Mouse (Mus musculus): ENCODE results near the gene Eps15. TPM values are rescaled to one million over a fixed set of nuclear protein-coding genes. Genes with fewer than 3 reads are reported as not detected.

Gene Eps15
- polyA plus RNA-seq, 1 experiment = 39.4 TPM

- no peak for TF ChIP-seq CTCF (IDR thresholded peaks at IDR 0.05; ENCODE audit: control insufficient read depth, insufficient read depth, insufficient replicate concordance, low read depth, low read length)
- TF ChIP-seq POLR2A (IDR thresholded peaks at IDR 0.05; ENCODE audit: control insufficient read depth, low read depth, low read length) = no peak
- no peaks in the 10 kb centered on the region for H3K36me3 ChIP-seq (ENCODE audit: control insufficient read depth, insufficient read depth, low read length)
- H3K4me1 ChIP-seq (ENCODE audit: control insufficient read depth, insufficient read depth, low read length) = no peaks in the 10 kb centered on the region
- no peak overlapping the region for H3K4me3 ChIP-seq (ENCODE audit: control insufficient read depth, low read depth, low read length)
- no peak overlapping the region for H3K27ac ChIP-seq (ENCODE audit: control insufficient read depth, insufficient read depth, low read depth, low read length)
- no peaks in the 10 kb centered on the region for H3K27me3 ChIP-seq (ENCODE audit: control insufficient read depth, insufficient read depth, low read length)
Observed at GRCm38 (mm10) chr4:109267452-109267851, 12.6 kb upstream of the Eps15 start.

- Histone ChIP-seq H3K4me1 (ENCODE audit: control insufficient read depth, insufficient read depth, low read length) (no peaks in the 10 kb centered on the region), H3K4me3 (ENCODE audit: control insufficient read depth, low read depth, low read length) (no peak overlapping the region), H3K36me3 (ENCODE audit: control insufficient read depth, insufficient read depth, low read length) (no peaks in the 10 kb centered on the region), H3K27me3 (ENCODE audit: control insufficient read depth, insufficient read depth, low read length) (no peaks in the 10 kb centered on the region), H3K27ac (ENCODE audit: control insufficient read depth, insufficient read depth, low read depth, low read length) (no peak overlapping the region)
- TF ChIP-seq POLR2A (IDR thresholded peaks at IDR 0.05; ENCODE audit: control insufficient read depth, low read depth, low read length) = no peak
- TF ChIP-seq CTCF (IDR thresholded peaks at IDR 0.05; ENCODE audit: control insufficient read depth, insufficient read depth, insufficient replicate concordance, low read depth, low read length) = no peak
Observed at GRCm38 (mm10) chr4:109268903-109269302, 11.2 kb upstream of the Eps15 start.

DNA sequence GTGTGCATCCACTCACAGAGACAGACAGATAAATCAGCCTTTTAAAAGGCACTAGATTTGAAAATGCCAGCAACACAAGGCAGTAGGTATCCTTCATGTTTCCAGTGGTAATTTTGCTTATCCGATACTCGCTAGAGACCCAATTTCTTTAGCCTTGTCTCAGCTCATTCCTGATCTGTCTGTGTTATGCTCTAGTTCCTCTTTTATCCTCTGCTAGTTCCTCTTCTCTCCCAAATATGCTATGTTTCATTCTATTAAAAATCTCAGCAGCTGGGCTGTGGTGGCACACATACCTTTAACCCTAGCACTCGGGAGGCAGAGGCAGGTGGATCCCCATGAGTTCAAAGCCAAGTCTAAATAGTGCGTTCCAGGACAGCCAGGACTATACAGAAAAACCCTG, 8.3 kb upstream of the Eps15 start:
- Histone ChIP-seq H3K4me1 (ENCODE audit: control insufficient read depth, insufficient read depth, low read length) (no peaks in the 10 kb centered on the region), H3K27ac (ENCODE audit: control insufficient read depth, insufficient read depth, low read depth, low read length) (no peak overlapping the region), H3K36me3 (ENCODE audit: control insufficient read depth, insufficient read depth, low read length) (no peaks in the 10 kb centered on the region), H3K4me3 (ENCODE audit: control insufficient read depth, low read depth, low read length) (no peak overlapping the region), H3K27me3 (ENCODE audit: control insufficient read depth, insufficient read depth, low read length) (no peaks in the 10 kb centered on the region)
- no peak for TF ChIP-seq POLR2A (IDR thresholded peaks at IDR 0.05; ENCODE audit: control insufficient read depth, low read depth, low read length)
- TF ChIP-seq CTCF (IDR thresholded peaks at IDR 0.05; ENCODE audit: control insufficient read depth, insufficient read depth, insufficient replicate concordance, low read depth, low read length) = no peak

GRCm38 (mm10) chr4:109273586-109274240, 6.4 kb upstream of the Eps15 start:
- no peaks in the 10 kb centered on the region for H3K36me3 ChIP-seq (ENCODE audit: control insufficient read depth, insufficient read depth, low read length)
- H3K4me1 ChIP-seq (ENCODE audit: control insufficient read depth, insufficient read depth, low read length) = no peaks in the 10 kb centered on the region
- H3K27ac ChIP-seq (ENCODE audit: control insufficient read depth, insufficient read depth, low read depth, low read length) = no peak overlapping the region
- H3K27me3 ChIP-seq (ENCODE audit: control insufficient read depth, insufficient read depth, low read length) = no peaks in the 10 kb centered on the region
- H3K4me3 ChIP-seq (ENCODE audit: control insufficient read depth, low read depth, low read length) = no peak overlapping the region
- TF ChIP-seq POLR2A (IDR thresholded peaks at IDR 0.05; ENCODE audit: control insufficient read depth, low read depth, low read length) = no peak
- no peak for TF ChIP-seq CTCF (IDR thresholded peaks at IDR 0.05; ENCODE audit: control insufficient read depth, insufficient read depth, insufficient replicate concordance, low read depth, low read length)

- peak overlapping the region; percentile 63 for H3K27ac ChIP-seq (ENCODE audit: control insufficient read depth, insufficient read depth, low read depth, low read length)
Observed at GRCm38 (mm10) chr4:109280459-109281160, 542 bp downstream of the Eps15 start.

DNA sequence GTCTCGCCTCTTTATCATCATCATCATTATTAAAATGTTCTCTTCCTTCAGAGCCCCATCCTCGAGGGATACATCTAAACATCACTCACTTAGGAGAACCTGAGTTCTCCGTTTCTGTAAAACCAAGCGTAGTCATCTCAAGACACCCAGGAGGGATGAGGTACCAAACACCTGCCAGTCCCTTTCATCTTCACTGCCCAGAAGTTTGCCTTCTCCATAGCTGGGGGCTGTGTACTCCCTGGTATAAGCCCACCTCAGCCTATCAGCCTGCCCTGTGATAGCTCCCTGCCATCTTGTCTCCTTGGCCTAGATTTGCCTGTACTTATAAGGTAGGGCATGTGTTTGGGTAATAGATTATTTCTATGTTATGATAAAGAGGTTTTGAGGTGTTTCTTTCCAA, 1.1 kb downstream of the Eps15 start:
- H3K4me1 ChIP-seq (ENCODE audit: control insufficient read depth, insufficient read depth, low read length) = peaks cover 2% of the 10 kb centered on the region
- H3K27ac ChIP-seq (ENCODE audit: control insufficient read depth, insufficient read depth, low read depth, low read length) = peak overlapping the region; percentile 63
- no peaks in the 10 kb centered on the region for H3K27me3 ChIP-seq (ENCODE audit: control insufficient read depth, insufficient read depth, low read length)
- TF ChIP-seq CTCF (IDR thresholded peaks at IDR 0.05; ENCODE audit: control insufficient read depth, insufficient read depth, insufficient replicate concordance, low read depth, low read length) (no peak), POLR2A (IDR thresholded peaks at IDR 0.05; ENCODE audit: control insufficient read depth, low read depth, low read length) (no peak)
- H3K36me3 ChIP-seq (ENCODE audit: control insufficient read depth, insufficient read depth, low read length) = no peaks in the 10 kb centered on the region
- peak overlapping the region; percentile 95 for H3K4me3 ChIP-seq (ENCODE audit: control insufficient read depth, low read depth, low read length)

More at GRCm38 (mm10) chr4:109280459-109281160, 542 bp downstream of the Eps15 start:
- H3K4me1 ChIP-seq (ENCODE audit: control insufficient read depth, insufficient read depth, low read length) = peaks cover 2% of the 10 kb centered on the region
- no peaks in the 10 kb centered on the region for H3K36me3 ChIP-seq (ENCODE audit: control insufficient read depth, insufficient read depth, low read length)
- TF ChIP-seq CTCF (IDR thresholded peaks at IDR 0.05; ENCODE audit: control insufficient read depth, insufficient read depth, insufficient replicate concordance, low read depth, low read length) = no peak
- no peak for TF ChIP-seq POLR2A (IDR thresholded peaks at IDR 0.05; ENCODE audit: control insufficient read depth, low read depth, low read length)
- peak overlapping the region; percentile 95 for H3K4me3 ChIP-seq (ENCODE audit: control insufficient read depth, low read depth, low read length)
- no peaks in the 10 kb centered on the region for H3K27me3 ChIP-seq (ENCODE audit: control insufficient read depth, insufficient read depth, low read length)

GRCm38 (mm10) chr4:109281946-109282345, 1.9 kb downstream of the Eps15 start:
- H3K4me3 ChIP-seq (ENCODE audit: control insufficient read depth, low read depth, low read length) = no peak overlapping the region
- H3K27me3 ChIP-seq (ENCODE audit: control insufficient read depth, insufficient read depth, low read length) = no peaks in the 10 kb centered on the region
- H3K4me1 ChIP-seq (ENCODE audit: control insufficient read depth, insufficient read depth, low read length) = peaks cover 2% of the 10 kb centered on the region
- no peak overlapping the region for H3K27ac ChIP-seq (ENCODE audit: control insufficient read depth, insufficient read depth, low read depth, low read length)
- TF ChIP-seq POLR2A (IDR thresholded peaks at IDR 0.05; ENCODE audit: control insufficient read depth, low read depth, low read length) (no peak), CTCF (IDR thresholded peaks at IDR 0.05; ENCODE audit: control insufficient read depth, insufficient read depth, insufficient replicate concordance, low read depth, low read length) (no peak)
- no peaks in the 10 kb centered on the region for H3K36me3 ChIP-seq (ENCODE audit: control insufficient read depth, insufficient read depth, low read length)

Data from testis, adult 2 months (tissue).